Mouse (Mus musculus) heart, adult 2 months (tissue): ENCODE data around the gene Tlnrd1. TPM values are rescaled to one million over a fixed set of nuclear protein-coding genes. Genes with fewer than 3 reads are reported as not detected.

ENCODE experiments used
- DNase-seq, 2 experiments: peaks; one replicate each; pipeline ENCODE4 v3.0.0; 2021
- H3K27ac ChIP-seq: fragments of 200-600 bp; 2 replicates; pipeline ENCODE4 v1.8.1; 2022
- H3K27me3 ChIP-seq: fragments of 200-500 bp; 2 replicates; pipeline ENCODE4 v1.6.1; 2012; ENCODE audit warnings: mild to moderate bottlenecking, low read length, inconsistent platforms, mixed read lengths; ENCODE audit not compliant: control insufficient read depth, insufficient read depth
- H3K36me3 ChIP-seq: fragments of 200-500 bp; 2 replicates; pipeline ENCODE4 v1.6.1; 2012; ENCODE audit warnings: low read length, inconsistent platforms; ENCODE audit not compliant: control insufficient read depth, insufficient read depth
- H3K4me1 ChIP-seq: fragments of 200-500 bp; 2 replicates; pipeline ENCODE4 v1.6.1; 2011; ENCODE audit warnings: low read length; ENCODE audit not compliant: control insufficient read depth, insufficient read depth
- H3K4me3 ChIP-seq: fragments of 200-600 bp; 2 replicates; pipeline ENCODE4 v1.8.1; 2022
- H3K79me2 ChIP-seq: fragments of 200-500 bp; replicated peaks from 2 replicates; pipeline ENCODE4 v1.6.1; 2012; ENCODE audit warnings: mild to moderate bottlenecking, inconsistent platforms, low read length, moderate library complexity, mixed read lengths; ENCODE audit not compliant: control insufficient read depth, insufficient read depth
- H3K9ac ChIP-seq: fragments of 200-500 bp; 2 replicates; pipeline ENCODE4 v1.6.1; 2012; ENCODE audit warnings: low read depth, mild to moderate bottlenecking, control low read depth, inconsistent platforms, low read length, mixed read lengths
- CTCF ChIP-seq: fragments of 200-600 bp; IDR thresholded peaks from 2 replicates; pipeline ENCODE4 v1.8.1; 2022; ENCODE audit warnings: antibody characterized with exemption, mild to moderate bottlenecking, moderate library complexity
- EP300 ChIP-seq: fragments of 200-500 bp; IDR thresholded peaks from 2 replicates; pipeline ENCODE4 v1.6.1; 2011; ENCODE audit warnings: low read depth, low read length, control low read depth; ENCODE audit not compliant: insufficient read depth
- POLR2A ChIP-seq: fragments of 200-500 bp; IDR thresholded peaks from 2 replicates; pipeline ENCODE4 v1.6.1; 2011; ENCODE audit warnings: mild to moderate bottlenecking, low read depth, low read length, control low read depth; ENCODE audit not compliant: insufficient read depth
- WGBS: fragments of 180-500 bp; shearing (Covaris S2); methylation state at CpG from one replicate; pipeline ENCODE4 v1.1.7; 2018; 5-methylcytosine and 5-hydroxymethylcytosine counted together
- intact Hi-C: fragments of 180-260 bp; cut with DNase I; formaldehyde crosslinking; loops from one replicate; pipeline ENCODE4 v1.15.1; 2025
- polyA plus RNA-seq: library from polyadenylated mRNA; depleted of rRNA; stranded (reverse); fragments of >200 nt; gene quantifications from 2 replicates; pipeline ENCODE4 v1.2.3, GENCODE M21; 2012
- total RNA-seq, 2 experiments: library from RNA; stranded (reverse); gene quantifications; 2 replicates each; pipeline ENCODE4 v1.2.3; 2021

The Tlnrd1 gene
- total and polyA plus RNA-seq, 3 experiments: 6.5 to 8.7 (median 7.2) TPM

DNA sequence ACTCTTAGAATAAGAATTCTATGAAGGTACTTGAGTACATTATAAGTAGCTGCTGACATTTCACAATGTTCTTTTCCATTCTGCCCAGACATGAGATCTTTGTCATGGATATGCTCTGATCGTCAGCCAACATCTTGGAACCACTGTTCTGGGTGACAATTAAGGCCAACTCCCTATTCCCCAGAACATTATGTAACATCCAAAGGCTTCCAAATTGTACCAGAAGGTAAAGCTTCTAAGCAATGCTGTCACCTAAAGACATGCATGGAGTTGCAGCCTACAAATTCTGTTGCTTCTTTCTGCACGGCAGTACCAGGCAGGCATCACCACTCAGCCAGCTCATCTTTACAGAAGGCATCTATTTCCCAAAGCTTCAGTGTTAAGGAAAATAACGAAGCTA lies 15.9 kb downstream of the Tlnrd1 start:
- H3K27ac ChIP-seq: no peak overlapping the region
- intact Hi-C loops: no loop called here
- WGBS: 73% methylated on average over 3 of the region's 3 CpGs
- no peak overlapping the region for H3K4me3 ChIP-seq
- no peak for TF ChIP-seq POLR2A
- no peak for TF ChIP-seq CTCF
- TF ChIP-seq EP300: no peak
- no peak for DNase-seq
- no peaks in the 10 kb centered on the region for H3K79me2 ChIP-seq
- H3K27me3 ChIP-seq: no peaks in the 10 kb centered on the region
- H3K9ac ChIP-seq: no peak overlapping the region
- H3K4me1 ChIP-seq: no peaks in the 10 kb centered on the region
- no peaks in the 10 kb centered on the region for H3K36me3 ChIP-seq

DNA sequence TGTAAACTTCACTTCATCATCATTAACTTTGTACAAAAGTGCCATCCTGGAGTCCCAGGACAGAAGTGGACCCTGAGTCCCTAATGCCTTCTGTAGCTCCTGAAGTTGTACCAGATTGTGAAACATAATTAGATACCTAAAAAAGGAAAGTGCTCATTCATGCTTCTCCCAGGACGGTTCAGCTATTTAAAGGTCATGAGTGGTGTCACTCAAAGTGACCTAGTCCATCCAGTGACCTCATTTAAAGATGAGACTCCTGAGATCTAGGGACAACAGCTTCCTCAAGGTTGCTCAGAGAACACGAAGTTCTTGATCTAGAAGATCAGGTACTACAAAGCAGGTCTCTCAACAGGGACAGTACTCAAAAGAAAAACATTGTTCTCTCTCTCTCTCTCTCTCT lies 20.6 kb downstream of the Tlnrd1 start:
- no peaks in the 10 kb centered on the region for H3K36me3 ChIP-seq
- peaks cover 3% of the 10 kb centered on the region for H3K4me1 ChIP-seq

DNA sequence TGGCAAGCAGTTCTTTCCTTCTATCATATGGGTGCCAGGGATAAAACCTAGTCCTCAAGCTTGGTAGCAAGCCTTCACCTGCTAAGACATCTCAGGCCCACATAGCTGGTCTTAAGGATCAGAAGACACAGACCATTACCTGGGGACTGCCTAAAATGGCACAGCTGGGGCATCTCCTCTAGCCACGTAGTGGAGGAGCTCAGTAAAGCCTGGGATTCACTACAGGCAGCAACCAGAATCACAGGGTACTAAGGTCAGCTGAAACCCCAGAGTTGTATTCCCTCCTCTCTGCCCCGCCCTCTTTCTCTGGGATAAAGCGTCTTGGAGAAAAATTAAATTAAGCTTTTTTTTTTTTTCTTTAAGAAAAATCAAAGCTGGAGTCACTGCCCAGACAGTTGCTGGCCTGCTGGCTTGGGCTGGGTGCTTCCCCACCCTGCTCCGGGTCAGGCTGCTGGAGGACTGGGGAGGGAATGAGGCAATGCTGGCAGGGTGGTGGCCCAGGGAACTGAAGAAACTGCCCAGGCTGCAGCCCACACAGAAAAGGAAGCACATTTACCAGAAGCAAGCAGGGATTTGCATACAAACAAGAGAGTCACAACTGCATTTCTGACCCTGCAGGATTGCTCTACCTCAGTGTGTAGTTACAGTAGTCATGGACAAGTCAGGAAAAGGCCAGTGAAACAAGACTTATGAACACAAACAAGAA lies 24.6 kb downstream of the Tlnrd1 start:
- no peaks in the 10 kb centered on the region for H3K36me3 ChIP-seq
- 54% methylated on average over 4 of the region's 4 CpGs for WGBS
- peak; percentile 57 to 79 for DNase-seq

More for the DNA sequence above, 20.6 kb downstream of the Tlnrd1 start:
- Histone ChIP-seq H3K9ac (no peak overlapping the region), H3K4me3 (no peak overlapping the region), H3K27me3 (no peaks in the 10 kb centered on the region), H3K27ac (no peak overlapping the region), H3K79me2 (no peaks in the 10 kb centered on the region)
- DNase-seq: no peak
- TF ChIP-seq EP300 (no peak), POLR2A (no peak), CTCF (no peak)
- WGBS: 39% methylated on average over 2 of the region's 2 CpGs
- intact Hi-C loops: no loop called here

DNA sequence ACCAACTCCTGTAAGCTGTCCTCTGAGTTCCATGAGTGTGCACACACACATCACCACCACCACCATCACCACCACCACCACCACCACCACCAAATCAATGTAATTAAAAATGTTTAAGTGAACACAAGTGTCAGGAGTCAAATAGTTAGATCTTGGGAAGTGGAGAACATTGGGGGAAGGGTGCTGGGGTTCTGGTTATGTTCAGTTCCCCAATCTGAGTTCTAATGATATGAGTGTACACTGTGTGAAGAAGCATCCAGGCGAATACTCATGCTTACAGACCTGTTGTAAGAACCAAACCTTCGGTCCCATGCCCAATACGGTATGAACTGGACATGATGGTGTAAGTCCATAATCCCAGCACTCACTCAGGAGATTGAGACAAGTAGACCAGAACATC lies 26.2 kb downstream of the Tlnrd1 start:
- WGBS: 93% methylated on average over 3 of the region's 3 CpGs
- H3K9ac ChIP-seq: no peak overlapping the region
- H3K27me3 ChIP-seq: no peaks in the 10 kb centered on the region
- no peak for DNase-seq
- H3K27ac ChIP-seq: no peak overlapping the region
- no peak overlapping the region for H3K4me3 ChIP-seq
- intact Hi-C loops: no loop called here
- H3K4me1 ChIP-seq: peaks cover 7% of the 10 kb centered on the region
- no peaks in the 10 kb centered on the region for H3K79me2 ChIP-seq
- no peaks in the 10 kb centered on the region for H3K36me3 ChIP-seq
- TF ChIP-seq CTCF (no peak), POLR2A (no peak), EP300 (no peak)

More for the DNA sequence above, 24.6 kb downstream of the Tlnrd1 start:
- Histone ChIP-seq H3K27ac (peak overlapping the region; percentile 13; the same call in 1 of the 2 replicates), H3K4me1 (peaks cover 7% of the 10 kb centered on the region), H3K79me2 (no peaks in the 10 kb centered on the region), H3K9ac (no peak overlapping the region), H3K4me3 (no peak overlapping the region), H3K27me3 (no peaks in the 10 kb centered on the region)
- TF ChIP-seq POLR2A: no peak
- intact Hi-C loops: no loop called here

GRCm38 (mm10) chr7:83857208-83857488 lies 27.0 kb downstream of the Tlnrd1 start:
- no peaks in the 10 kb centered on the region for H3K27me3 ChIP-seq
- H3K27ac ChIP-seq: no peak overlapping the region; the same call in 1 of the 2 replicates
- no peak for DNase-seq
- intact Hi-C loops: no loop called here
- H3K79me2 ChIP-seq: no peaks in the 10 kb centered on the region
- peaks cover 6% of the 10 kb centered on the region for H3K4me1 ChIP-seq
- TF ChIP-seq POLR2A (no peak), CTCF (no peak), EP300 (no peak)
- H3K9ac ChIP-seq: no peak overlapping the region
- 71% methylated on average over 2 of the region's 2 CpGs for WGBS
- no peaks in the 10 kb centered on the region for H3K36me3 ChIP-seq
- H3K4me3 ChIP-seq: no peak overlapping the region

DNA sequence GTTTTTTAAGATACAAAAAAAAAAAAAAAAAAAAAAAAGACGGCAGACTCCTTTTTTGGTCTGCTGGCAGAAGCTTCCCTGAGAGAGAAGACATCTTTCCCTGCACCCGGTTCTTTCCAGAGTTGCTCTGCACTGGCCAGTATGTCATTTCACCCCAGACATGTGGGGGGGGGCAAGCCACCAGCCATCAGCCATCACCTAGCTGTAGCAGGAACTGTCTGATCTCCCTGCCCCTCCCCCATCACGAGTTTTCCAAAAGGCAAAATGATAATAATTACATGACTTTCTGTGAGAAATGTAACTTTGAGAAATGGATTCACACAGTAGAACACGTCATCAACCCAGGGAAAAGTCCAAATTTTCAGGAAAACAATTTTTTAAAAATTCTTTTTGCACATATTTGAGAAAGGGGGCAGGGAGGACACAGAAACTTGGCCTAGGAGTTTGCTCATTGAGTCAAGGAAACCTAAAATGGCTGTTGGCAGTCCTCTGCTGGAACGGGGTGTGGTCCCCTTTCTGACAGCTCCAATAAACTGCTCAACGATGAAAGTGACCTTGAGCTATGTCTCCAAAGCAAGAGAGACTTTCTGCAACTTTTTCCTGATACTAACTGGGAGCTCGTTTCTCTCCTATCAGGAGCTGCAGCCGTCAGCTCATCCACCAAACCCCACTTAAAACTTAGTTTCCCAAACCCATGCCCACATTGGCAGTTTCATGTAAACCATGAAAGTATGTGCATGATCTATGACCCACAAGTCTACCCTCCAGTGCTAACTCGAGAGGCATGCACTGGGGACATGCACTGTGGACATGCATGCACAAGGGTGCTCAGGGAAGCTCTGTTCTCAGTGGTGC lies 27.5 kb downstream of the Tlnrd1 start:
- no peak overlapping the region; the same call in 1 of the 2 replicates for H3K27ac ChIP-seq

More for the DNA sequence above, 27.5 kb downstream of the Tlnrd1 start:
- Histone ChIP-seq H3K9ac (no peak overlapping the region), H3K4me3 (no peak overlapping the region), H3K4me1 (peaks cover 6% of the 10 kb centered on the region), H3K79me2 (no peaks in the 10 kb centered on the region), H3K36me3 (no peaks in the 10 kb centered on the region), H3K27me3 (no peaks in the 10 kb centered on the region)
- DNase-seq: peak; percentile 31
- 56% methylated on average over 9 of the region's 9 CpGs for WGBS
- intact Hi-C loops: no loop called here
- TF ChIP-seq POLR2A (no peak), EP300 (no peak), CTCF (no peak)
